Mouse (Mus musculus): ENCODE data around the gene Exoc2.

DNA sequence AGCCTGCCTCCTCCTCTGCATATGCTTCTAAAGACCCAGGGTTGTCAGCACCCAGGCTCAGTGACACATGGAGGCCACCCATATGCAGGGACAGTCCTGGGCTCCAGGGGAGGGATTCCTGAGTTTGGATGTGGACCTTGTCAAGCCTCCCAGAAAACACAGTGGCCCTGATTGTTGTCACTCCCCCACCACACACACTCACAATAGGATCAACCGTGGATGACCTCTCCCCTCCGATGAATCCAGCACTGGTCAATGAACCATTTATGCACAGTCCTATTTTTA, 186.9 kb downstream of the Exoc2 start:
- TF ChIP-seq MAFK (IDR thresholded peaks at IDR 0.05; ENCODE audit: insufficient read depth, low read depth, low read length) (no peak), HCFC1 (IDR thresholded peaks at IDR 0.05; ENCODE audit: borderline replicate concordance, insufficient read depth, low read length) (no peak), CHD2 (IDR thresholded peaks at IDR 0.05; ENCODE audit: low read depth, low read length) (no peak), ZC3H11A (IDR thresholded peaks at IDR 0.05; ENCODE audit: borderline replicate concordance, low read depth, low read length) (no peak), ZNF384 (IDR thresholded peaks at IDR 0.05; ENCODE audit: low read depth, low read length) (no peak)

All from ES-E14 (cell line).